Mouse (Mus musculus) G1E (cell line): ENCODE data around the gene Uqcr11.

ENCODE experiments used
- CTCF ChIP-seq: IDR thresholded peaks from 2 replicates; pipeline ENCODE4 v1.5.1; 2012; ENCODE audit warnings: low read depth, low read length, inconsistent platforms, mixed read lengths
- GATA1 ChIP-seq: IDR thresholded peaks from 2 replicates; pipeline ENCODE4 v1.6.1; 2012; ENCODE audit warnings: borderline replicate concordance, low read length, inconsistent platforms, mixed read lengths
- GATA2 ChIP-seq: IDR thresholded peaks from 2 replicates; pipeline ENCODE4 v1.6.1; 2012; ENCODE audit warnings: low read depth, low read length, inconsistent platforms, borderline replicate concordance
- POLR2AphosphoS5 ChIP-seq: IDR thresholded peaks from 2 replicates; pipeline ENCODE4 v1.6.1; 2012; ENCODE audit warnings: low read depth, low read length, inconsistent platforms; ENCODE audit not compliant: insufficient replicate concordance
- TAL1 ChIP-seq: conservative IDR thresholded peaks from 2 replicates; pipeline ENCODE4 v1.6.1; 2012; ENCODE audit warnings: low read depth, low read length, inconsistent platforms, mixed read lengths

DNA sequence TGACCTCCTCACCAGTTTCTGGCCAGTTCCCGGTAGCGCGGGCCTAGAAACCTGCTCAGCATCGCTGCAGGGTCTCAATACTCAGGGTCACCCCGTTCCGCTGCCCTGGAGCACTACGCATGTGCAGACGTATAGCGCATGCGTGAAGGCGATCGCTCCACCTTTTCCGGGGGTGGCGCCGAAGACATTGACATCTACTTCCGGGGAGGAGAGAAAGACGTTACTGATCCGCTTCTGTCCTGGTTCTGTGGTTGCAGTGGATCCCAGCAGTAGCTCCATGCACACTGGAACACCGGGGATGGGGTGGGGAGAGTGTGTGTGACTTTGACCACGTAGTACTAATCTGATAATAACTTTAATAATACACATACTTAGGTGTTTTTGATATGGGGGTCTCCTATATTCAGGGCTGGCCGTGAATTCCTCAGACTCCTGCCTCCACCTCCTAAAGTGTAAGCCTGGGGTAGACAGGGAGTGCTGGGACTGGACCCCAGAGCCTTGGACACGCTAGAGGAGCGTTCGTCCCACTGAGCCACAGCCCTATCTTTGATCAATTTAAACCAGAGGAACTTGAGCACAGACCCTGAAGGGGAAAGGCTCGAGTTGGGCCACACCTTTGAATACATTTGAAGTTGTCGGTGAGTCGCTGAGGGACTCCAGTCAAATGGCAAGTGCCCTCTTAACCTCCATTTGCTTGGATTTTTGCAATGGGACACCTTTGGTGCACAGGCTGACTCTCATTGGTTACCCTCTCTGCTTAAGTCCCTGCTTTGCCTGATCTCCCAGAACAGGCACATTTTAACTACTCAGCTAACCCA lies at the start of gene Uqcr11:
- TF ChIP-seq CTCF (no peak), TAL1 (no peak), POLR2AphosphoS5 (no peak; the same call in 1 of the 2 replicates), GATA1 (no peak), GATA2 (no peak)
